Mouse (Mus musculus): ENCODE measurements around the gene Slc13a3. TPM values are rescaled to one million over a fixed set of nuclear protein-coding genes. Genes with fewer than 3 reads are reported as not detected.

The Slc13a3 gene
- polyA plus RNA-seq, 1 experiment from 2014 or later, result 2.1 TPM

- H3K4me1 ChIP-seq, result peaks cover 21% of the 10 kb centered on the region
- H3K36me3 ChIP-seq (replicated peaks), result no peaks in the 10 kb centered on the region
- no peak for ATAC-seq (ENCODE audit: low FRiP score)
- peaks cover 39% of the 10 kb centered on the region for H3K27me3 ChIP-seq
- no peak overlapping the region for H3K4me2 ChIP-seq
- H3K9me3 ChIP-seq, result no peaks in the 10 kb centered on the region
- no peak overlapping the region for H3K9ac ChIP-seq
- H3K27ac ChIP-seq, result no peak overlapping the region
- 46% methylated on average over 5 of the region's 5 CpGs for WGBS
- H3K4me3 ChIP-seq (replicated peaks), result no peak overlapping the region
Observed at GRCm38 (mm10) chr2:165470167-165470566, 2.9 kb downstream of the Slc13a3 start.

GRCm38 (mm10) chr2:165467824-165468452 lies 5.1 kb downstream of the Slc13a3 start:
- ATAC-seq (ENCODE audit: low FRiP score), result no peak
- Histone ChIP-seq H3K27me3 (peaks cover 20% of the 10 kb centered on the region), H3K4me3 (replicated peaks) (no peak overlapping the region), H3K4me2 (no peak overlapping the region), H3K9me3 (no peaks in the 10 kb centered on the region), H3K9ac (no peak overlapping the region), H3K36me3 (replicated peaks) (no peaks in the 10 kb centered on the region), H3K4me1 (peaks cover 16% of the 10 kb centered on the region), H3K27ac (no peak overlapping the region)
- WGBS, result 62% methylated on average over 15 of the region's 15 CpGs

- no peak overlapping the region for H3K4me3 ChIP-seq (replicated peaks)
- H3K36me3 ChIP-seq (replicated peaks), result no peaks in the 10 kb centered on the region
- 17% methylated on average over 7 of the region's 7 CpGs for whole genome bisulfite sequencing
- H3K4me2 ChIP-seq, result no peak overlapping the region
- 0 out of 2 replicates have a peak, but pooled peaks cover 3% of the 10 kb centered on the region for H3K27me3 ChIP-seq
- H3K4me1 ChIP-seq, result peaks cover 10% of the 10 kb centered on the region
- H3K27ac ChIP-seq, result 0 out of 2 replicates have a peak overlapping the region, but pooled peaks have one; percentile 13
- no peak overlapping the region for H3K9ac ChIP-seq
- H3K9me3 ChIP-seq, result no peaks in the 10 kb centered on the region
- no peak for ATAC-seq (ENCODE audit: low FRiP score)
Observed at GRCm38 (mm10) chr2:165459663-165460062, 13.4 kb downstream of the Slc13a3 start.

GRCm38 (mm10) chr2:165458189-165458588 lies 14.8 kb downstream of the Slc13a3 start:
- WGBS, result 62% methylated on average over 5 of the region's 5 CpGs
- no peak for ATAC-seq (ENCODE audit: low FRiP score)

GRCm38 (mm10) chr2:165456710-165457109 lies 16.3 kb downstream of the Slc13a3 start:
- Histone ChIP-seq H3K4me1 (peaks cover 10% of the 10 kb centered on the region), H3K36me3 (replicated peaks) (no peaks in the 10 kb centered on the region), H3K4me2 (no peak overlapping the region), H3K27me3 (0 out of 2 replicates have a peak, but pooled peaks cover 3% of the 10 kb centered on the region), H3K27ac (no peak overlapping the region), H3K9me3 (no peaks in the 10 kb centered on the region), H3K9ac (no peak overlapping the region), H3K4me3 (replicated peaks) (no peak overlapping the region)
- WGBS, result 60% methylated on average over 2 of the region's 2 CpGs
- no peak for ATAC-seq (ENCODE audit: low FRiP score)

More at GRCm38 (mm10) chr2:165458189-165458588, 14.8 kb downstream of the Slc13a3 start:
- no peaks in the 10 kb centered on the region for H3K9me3 ChIP-seq
- no peak overlapping the region for H3K9ac ChIP-seq
- no peak overlapping the region for H3K4me3 ChIP-seq (replicated peaks)
- H3K27ac ChIP-seq, result no peak overlapping the region
- H3K4me2 ChIP-seq, result no peak overlapping the region
- peaks cover 10% of the 10 kb centered on the region for H3K4me1 ChIP-seq
- 0 out of 2 replicates have a peak, but pooled peaks cover 3% of the 10 kb centered on the region for H3K27me3 ChIP-seq
- H3K36me3 ChIP-seq (replicated peaks), result no peaks in the 10 kb centered on the region

- H3K9ac ChIP-seq, result no peak overlapping the region
- no peaks in the 10 kb centered on the region for H3K36me3 ChIP-seq (replicated peaks)
- H3K9me3 ChIP-seq, result no peaks in the 10 kb centered on the region
- H3K27ac ChIP-seq, result no peak overlapping the region
- 0 out of 2 replicates have a peak, but pooled peaks cover 3% of the 10 kb centered on the region for H3K27me3 ChIP-seq
- no peak overlapping the region for H3K4me3 ChIP-seq (replicated peaks)
- H3K4me1 ChIP-seq, result no peaks in the 10 kb centered on the region
- ATAC-seq (ENCODE audit: low FRiP score), result no peak
- H3K4me2 ChIP-seq, result no peak overlapping the region
- WGBS, result 82% methylated on average over 12 of the region's 12 CpGs
Observed at GRCm38 (mm10) chr2:165452730-165453693, 20.0 kb downstream of the Slc13a3 start.

GRCm38 (mm10) chr2:165448475-165448874 lies 24.6 kb downstream of the Slc13a3 start:
- Histone ChIP-seq H3K9ac (no peak overlapping the region), H3K27me3 (no peaks in the 10 kb centered on the region), H3K27ac (no peak overlapping the region), H3K4me2 (no peak overlapping the region), H3K4me1 (no peaks in the 10 kb centered on the region), H3K4me3 (replicated peaks) (no peak overlapping the region), H3K9me3 (no peaks in the 10 kb centered on the region), H3K36me3 (replicated peaks) (no peaks in the 10 kb centered on the region)
- ATAC-seq (ENCODE audit: low FRiP score), result no peak
- WGBS, result 90% methylated on average over 9 of the region's 9 CpGs

GRCm38 (mm10) chr2:165444861-165445260 lies 28.2 kb downstream of the Slc13a3 start:
- no peak overlapping the region for H3K27ac ChIP-seq
- H3K36me3 ChIP-seq (replicated peaks), result no peaks in the 10 kb centered on the region
- H3K4me2 ChIP-seq, result no peak overlapping the region
- ATAC-seq (ENCODE audit: low FRiP score), result no peak
- no peaks in the 10 kb centered on the region for H3K4me1 ChIP-seq
- H3K27me3 ChIP-seq, result no peaks in the 10 kb centered on the region
- H3K4me3 ChIP-seq (replicated peaks), result no peak overlapping the region
- 83% methylated on average over 3 of the region's 3 CpGs for WGBS
- H3K9ac ChIP-seq, result no peak overlapping the region
- H3K9me3 ChIP-seq, result no peaks in the 10 kb centered on the region

GRCm38 (mm10) chr2:165442981-165443380 lies 30.0 kb downstream of the Slc13a3 start:
- Histone ChIP-seq H3K4me2 (no peak overlapping the region), H3K9me3 (no peaks in the 10 kb centered on the region), H3K9ac (no peak overlapping the region), H3K36me3 (replicated peaks) (no peaks in the 10 kb centered on the region), H3K4me1 (no peaks in the 10 kb centered on the region), H3K27me3 (no peaks in the 10 kb centered on the region), H3K4me3 (replicated peaks) (no peak overlapping the region), H3K27ac (no peak overlapping the region)
- no peak for ATAC-seq (ENCODE audit: low FRiP score)
- 89% methylated on average over 10 of the region's 10 CpGs for WGBS

GRCm38 (mm10) chr2:165441613-165442012 lies 31.4 kb downstream of the Slc13a3 start:
- no peak overlapping the region for H3K9ac ChIP-seq
- no peaks in the 10 kb centered on the region for H3K36me3 ChIP-seq (replicated peaks)
- no peaks in the 10 kb centered on the region for H3K27me3 ChIP-seq
- no peak overlapping the region for H3K4me3 ChIP-seq (replicated peaks)
- WGBS, result 68% methylated on average over 4 of the region's 4 CpGs
- H3K4me2 ChIP-seq, result no peak overlapping the region
- H3K9me3 ChIP-seq, result no peaks in the 10 kb centered on the region
- no peak for ATAC-seq (ENCODE audit: low FRiP score)
- H3K27ac ChIP-seq, result no peak overlapping the region
- H3K4me1 ChIP-seq, result no peaks in the 10 kb centered on the region; the same call in 1 of the 2 replicates

- H3K36me3 ChIP-seq (replicated peaks), result no peaks in the 10 kb centered on the region
- H3K27ac ChIP-seq, result no peak overlapping the region
- no peaks in the 10 kb centered on the region for H3K9me3 ChIP-seq
- H3K9ac ChIP-seq, result no peak overlapping the region
- H3K4me3 ChIP-seq (replicated peaks), result no peak overlapping the region
- no peaks in the 10 kb centered on the region for H3K27me3 ChIP-seq
- ATAC-seq (ENCODE audit: low FRiP score), result no peak
- 91% methylated on average over 10 of the region's 10 CpGs for WGBS
- H3K4me1 ChIP-seq, result no peaks in the 10 kb centered on the region; the same call in 1 of the 2 replicates
- no peak overlapping the region for H3K4me2 ChIP-seq
Observed at GRCm38 (mm10) chr2:165439613-165440012, 33.4 kb downstream of the Slc13a3 start.

- Histone ChIP-seq H3K27ac (no peak overlapping the region), H3K4me2 (no peak overlapping the region), H3K4me3 (replicated peaks) (no peak overlapping the region), H3K36me3 (replicated peaks) (no peaks in the 10 kb centered on the region), H3K4me1 (no peaks in the 10 kb centered on the region; the same call in 1 of the 2 replicates), H3K27me3 (no peaks in the 10 kb centered on the region), H3K9ac (no peak overlapping the region), H3K9me3 (no peaks in the 10 kb centered on the region)
- no peak for ATAC-seq (ENCODE audit: low FRiP score)
- 82% methylated on average over 7 of the region's 7 CpGs for WGBS
Observed at GRCm38 (mm10) chr2:165438881-165439280, 34.1 kb downstream of the Slc13a3 start.
